Mouse (Mus musculus): ENCODE data around the gene Braf. TPM values are rescaled to one million over a fixed set of nuclear protein-coding genes. Genes with fewer than 3 reads are reported as not detected.
A peak's percentile ranks its signal among the peaks of the same experiment; 100 is the strongest.

The Braf gene
- polyA plus RNA-seq, 1 experiment: 2.2 TPM

DNA sequence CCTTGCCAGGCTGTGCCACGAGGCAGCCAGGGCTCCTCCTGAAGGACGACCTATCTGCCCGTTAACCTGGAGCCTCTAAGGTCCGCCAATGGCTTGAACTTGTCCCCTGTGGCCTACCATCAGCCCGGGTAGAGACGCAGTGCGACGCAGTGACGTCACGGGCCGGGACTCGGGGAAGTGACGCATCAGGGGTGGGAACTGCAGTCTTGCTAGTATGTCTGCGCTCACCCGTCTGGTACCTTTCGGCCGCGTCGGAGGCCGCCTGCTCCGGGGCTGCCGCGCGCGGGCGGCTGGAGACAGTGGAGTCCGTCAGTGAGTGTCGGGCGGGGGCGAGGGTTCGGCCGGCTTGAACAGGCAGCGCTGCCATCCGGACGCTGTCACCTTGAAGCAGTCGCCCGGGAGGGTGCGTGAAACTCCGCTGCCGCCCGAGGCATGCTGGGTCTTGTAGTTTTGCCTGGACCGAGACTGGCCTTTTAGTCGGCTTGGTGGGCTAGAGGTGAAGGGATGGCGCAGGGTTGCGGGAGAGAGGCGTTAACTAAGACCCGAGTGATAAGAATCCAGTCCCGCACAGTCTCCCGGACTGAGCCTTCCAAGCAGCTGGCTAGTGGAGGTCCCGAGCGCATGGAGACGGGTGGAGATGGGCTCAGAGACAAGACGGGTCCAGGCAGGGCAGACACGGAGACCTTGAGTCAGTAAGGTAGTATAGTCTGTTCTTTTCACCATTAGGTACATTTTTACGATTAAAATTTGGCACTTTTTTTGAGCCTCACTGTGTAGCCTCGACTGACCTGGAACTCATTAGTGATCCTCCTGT lies 132.7 kb downstream of the Braf start, which contains the start of gene Ndufb2:
Gene Ndufb2 (plus strand): TSS at position 174 of the 814 bp plus-strand sequence.
- Histone ChIP-seq H3K4me3 (ENCODE audit: low read depth, low read length) (peak within 1 kb of the TSS; percentile 93), H3K27ac (ENCODE audit: insufficient read depth, low read depth, low read length) (peak within 1 kb of the TSS; percentile 90), H3K27me3 (ENCODE audit: control insufficient read depth, insufficient read depth, low read length) (no peaks in the 10 kb centered on the region), H3K36me3 (ENCODE audit: control insufficient read depth, insufficient read depth, low read length) (peaks cover 11% of the 10 kb centered on the region), H3K4me1 (ENCODE audit: control insufficient read depth, insufficient read depth, insufficient read length, low read length) (no peaks in the 10 kb centered on the region; the same call in 1 of the 2 replicates)
- TF ChIP-seq POLR2A (IDR thresholded peaks at IDR 0.05; ENCODE audit: low read depth, low read length) (peak; percentile 62; the same call in 1 of the 2 replicates), CTCF (IDR thresholded peaks at IDR 0.05; ENCODE audit: extremely low read depth, insufficient read length, insufficient replicate concordance, low read depth, low read length) (no peak)
- WGBS: under 1% methylated on average over 56 of the region's 56 CpGs

DNA sequence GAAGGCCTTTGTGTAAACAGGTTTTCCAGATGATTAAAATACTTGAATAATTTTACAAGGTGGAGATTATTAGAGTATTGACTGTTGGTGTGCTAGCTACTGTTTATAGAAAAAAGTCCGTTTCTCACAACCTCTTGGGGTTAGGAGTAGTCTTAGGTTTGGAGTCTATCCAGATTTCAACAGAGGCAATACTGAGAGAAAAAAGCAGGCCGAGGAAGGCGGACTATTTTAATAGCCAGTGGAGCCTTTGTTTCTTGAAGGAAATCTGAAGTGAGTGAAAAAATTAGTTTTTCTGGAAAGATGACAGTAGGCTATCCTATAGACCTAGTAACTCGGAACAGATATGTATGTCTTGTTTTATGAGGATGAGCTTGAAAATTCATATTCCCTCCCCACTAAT lies 133.8 kb downstream of the Braf start:
- TF ChIP-seq POLR2A (IDR thresholded peaks at IDR 0.05; ENCODE audit: low read depth, low read length) (no peak), CTCF (IDR thresholded peaks at IDR 0.05; ENCODE audit: extremely low read depth, insufficient read length, insufficient replicate concordance, low read depth, low read length) (no peak)
- no peaks in the 10 kb centered on the region for H3K27me3 ChIP-seq (ENCODE audit: control insufficient read depth, insufficient read depth, low read length)
- H3K4me3 ChIP-seq (ENCODE audit: low read depth, low read length): no peak overlapping the region
- no peak overlapping the region for H3K27ac ChIP-seq (ENCODE audit: insufficient read depth, low read depth, low read length)
- H3K4me1 ChIP-seq (ENCODE audit: control insufficient read depth, insufficient read depth, insufficient read length, low read length): no peaks in the 10 kb centered on the region; the same call in 1 of the 2 replicates
- H3K36me3 ChIP-seq (ENCODE audit: control insufficient read depth, insufficient read depth, low read length): peaks cover 10% of the 10 kb centered on the region
- WGBS: 96% methylated on average over 4 of the region's 4 CpGs

DNA sequence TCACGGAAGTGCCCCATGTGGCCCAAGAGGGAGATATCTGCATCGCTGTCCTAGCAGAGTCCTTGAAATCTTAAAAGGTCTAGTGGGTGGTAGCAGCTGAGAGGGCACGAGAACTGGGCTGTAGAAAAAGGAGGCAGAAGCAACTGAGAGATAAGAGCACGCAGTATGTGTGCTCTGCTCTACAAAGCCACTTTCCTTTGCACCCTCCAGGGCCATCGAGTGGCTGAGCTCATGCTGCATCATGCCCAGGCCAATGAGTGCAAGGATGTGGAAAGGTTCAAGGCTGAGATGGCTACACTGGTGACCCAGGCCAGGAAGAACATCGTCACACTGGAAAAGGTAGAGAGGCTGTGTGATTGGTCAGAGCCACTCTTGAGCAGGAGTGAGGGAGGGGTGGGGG lies 139.7 kb downstream of the Braf start, which contains the start of gene Gm42420:
Gene Gm42420 (plus strand): TSS at position 237 of the 400 bp plus-strand sequence.
- no peak for TF ChIP-seq CTCF (IDR thresholded peaks at IDR 0.05; ENCODE audit: extremely low read depth, insufficient read length, insufficient replicate concordance, low read depth, low read length)
- H3K4me1 ChIP-seq (ENCODE audit: control insufficient read depth, insufficient read depth, insufficient read length, low read length): no peaks in the 10 kb centered on the region
- no peak within 1 kb of the TSS for H3K4me3 ChIP-seq (ENCODE audit: low read depth, low read length)
- peaks cover 44% of the 10 kb centered on the region for H3K36me3 ChIP-seq (ENCODE audit: control insufficient read depth, insufficient read depth, low read length)
- WGBS: 93% methylated on average over 6 of the region's 6 CpGs
- no peaks in the 10 kb centered on the region for H3K27me3 ChIP-seq (ENCODE audit: control insufficient read depth, insufficient read depth, low read length)
- no peak within 1 kb of the TSS for H3K27ac ChIP-seq (ENCODE audit: insufficient read depth, low read depth, low read length)

DNA sequence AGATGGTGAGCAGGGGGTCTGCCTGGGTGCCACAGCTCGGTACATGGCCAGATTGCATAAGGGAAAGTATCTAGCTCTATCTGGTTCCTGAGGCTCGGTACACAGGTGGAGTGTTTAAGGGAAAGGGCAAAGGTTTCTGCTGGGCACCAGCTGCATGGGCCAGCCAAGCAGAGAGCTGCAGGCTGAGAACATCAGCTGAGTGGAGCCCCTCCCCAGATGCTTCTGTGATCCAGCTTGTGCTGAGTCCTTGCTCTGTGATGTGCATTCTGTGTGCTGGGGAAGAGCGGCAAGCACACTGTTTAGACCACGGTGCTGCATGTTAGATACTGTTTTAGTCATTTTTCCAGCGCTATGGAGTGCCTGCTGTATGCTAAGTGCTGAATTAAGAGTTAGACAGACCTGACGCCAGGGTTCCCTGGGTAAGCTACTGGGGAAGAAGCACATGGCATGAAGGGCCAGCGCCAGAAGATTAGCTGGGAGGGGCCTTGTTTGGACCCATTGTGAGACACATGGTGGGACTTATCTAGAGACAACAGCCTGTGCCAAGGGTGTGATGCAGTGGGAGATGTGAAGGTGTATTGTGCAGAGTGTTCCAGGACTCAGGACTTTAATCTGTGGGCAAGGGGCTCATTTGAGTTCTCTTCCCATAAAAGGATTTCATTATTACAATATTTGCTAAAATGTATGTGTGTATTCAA lies 144.0 kb downstream of the Braf start:
- H3K4me3 ChIP-seq (ENCODE audit: low read depth, low read length): no peak overlapping the region
- no peaks in the 10 kb centered on the region for H3K27me3 ChIP-seq (ENCODE audit: control insufficient read depth, insufficient read depth, low read length)
- H3K36me3 ChIP-seq (ENCODE audit: control insufficient read depth, insufficient read depth, low read length): peaks cover 53% of the 10 kb centered on the region
- H3K4me1 ChIP-seq (ENCODE audit: control insufficient read depth, insufficient read depth, insufficient read length, low read length): no peaks in the 10 kb centered on the region
- TF ChIP-seq CTCF (IDR thresholded peaks at IDR 0.05; ENCODE audit: extremely low read depth, insufficient read length, insufficient replicate concordance, low read depth, low read length) (no peak), POLR2A (IDR thresholded peaks at IDR 0.05; ENCODE audit: low read depth, low read length) (no peak)
- 80% methylated on average over 7 of the region's 7 CpGs for WGBS
- H3K27ac ChIP-seq (ENCODE audit: insufficient read depth, low read depth, low read length): no peak overlapping the region

DNA sequence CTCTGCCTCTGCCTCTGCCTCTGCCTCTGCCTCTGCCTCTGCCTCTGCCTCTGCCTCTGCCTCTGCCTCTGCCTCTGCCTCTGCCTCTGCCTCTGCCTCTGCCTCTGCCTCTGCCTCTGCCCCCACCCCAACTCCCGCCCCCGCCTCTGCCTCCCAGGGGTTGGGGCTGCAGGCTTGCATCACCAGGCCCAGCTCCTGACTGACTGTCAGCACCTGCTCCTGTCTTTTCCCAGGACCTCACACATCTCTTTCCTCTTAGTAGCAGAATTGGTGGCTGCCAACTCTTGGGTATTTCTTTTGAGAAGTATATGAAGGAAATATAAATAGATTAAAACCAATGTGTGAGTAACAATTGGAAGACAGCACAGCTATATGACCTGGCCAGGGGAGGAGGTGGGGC lies 144.7 kb downstream of the Braf start:
- Histone ChIP-seq H3K4me3 (ENCODE audit: low read depth, low read length) (no peak overlapping the region), H3K36me3 (ENCODE audit: control insufficient read depth, insufficient read depth, low read length) (peaks cover 47% of the 10 kb centered on the region), H3K4me1 (ENCODE audit: control insufficient read depth, insufficient read depth, insufficient read length, low read length) (no peaks in the 10 kb centered on the region), H3K27me3 (ENCODE audit: control insufficient read depth, insufficient read depth, low read length) (no peaks in the 10 kb centered on the region), H3K27ac (ENCODE audit: insufficient read depth, low read depth, low read length) (no peak overlapping the region)
- TF ChIP-seq POLR2A (IDR thresholded peaks at IDR 0.05; ENCODE audit: low read depth, low read length) (no peak), CTCF (IDR thresholded peaks at IDR 0.05; ENCODE audit: extremely low read depth, insufficient read length, insufficient replicate concordance, low read depth, low read length) (no peak)
- 89% methylated on average over 2 of the region's 2 CpGs for WGBS

DNA sequence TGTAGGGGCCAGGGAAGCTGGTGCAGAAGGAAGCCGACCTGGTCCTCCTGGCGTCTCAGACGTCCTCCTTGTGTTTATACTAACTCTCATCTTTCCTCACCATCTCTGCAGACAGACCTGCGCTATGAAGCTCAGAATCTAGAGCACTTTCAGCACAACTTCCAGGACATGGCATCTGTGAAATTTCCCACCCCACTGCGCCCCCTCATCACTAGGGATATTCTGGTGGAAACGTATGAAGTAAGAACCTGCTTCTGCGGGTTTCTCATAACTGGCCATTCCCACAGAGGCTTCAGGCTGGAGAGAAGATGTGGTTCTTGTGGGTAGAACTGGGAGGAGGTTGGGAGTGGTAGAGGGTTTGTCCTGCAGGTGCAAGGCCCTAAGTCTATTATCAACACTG lies 145.7 kb downstream of the Braf start:
- TF ChIP-seq CTCF (IDR thresholded peaks at IDR 0.05; ENCODE audit: extremely low read depth, insufficient read length, insufficient replicate concordance, low read depth, low read length): no peak
- TF ChIP-seq POLR2A (IDR thresholded peaks at IDR 0.05; ENCODE audit: low read depth, low read length): no peak
- Histone ChIP-seq H3K27me3 (ENCODE audit: control insufficient read depth, insufficient read depth, low read length) (no peaks in the 10 kb centered on the region), H3K4me3 (ENCODE audit: low read depth, low read length) (no peak overlapping the region), H3K27ac (ENCODE audit: insufficient read depth, low read depth, low read length) (no peak overlapping the region), H3K36me3 (ENCODE audit: control insufficient read depth, insufficient read depth, low read length) (peaks cover 42% of the 10 kb centered on the region), H3K4me1 (ENCODE audit: control insufficient read depth, insufficient read depth, insufficient read length, low read length) (peaks cover 2% of the 10 kb centered on the region; the same call in 1 of the 2 replicates)
- 87% methylated on average over 7 of the region's 7 CpGs for WGBS

DNA sequence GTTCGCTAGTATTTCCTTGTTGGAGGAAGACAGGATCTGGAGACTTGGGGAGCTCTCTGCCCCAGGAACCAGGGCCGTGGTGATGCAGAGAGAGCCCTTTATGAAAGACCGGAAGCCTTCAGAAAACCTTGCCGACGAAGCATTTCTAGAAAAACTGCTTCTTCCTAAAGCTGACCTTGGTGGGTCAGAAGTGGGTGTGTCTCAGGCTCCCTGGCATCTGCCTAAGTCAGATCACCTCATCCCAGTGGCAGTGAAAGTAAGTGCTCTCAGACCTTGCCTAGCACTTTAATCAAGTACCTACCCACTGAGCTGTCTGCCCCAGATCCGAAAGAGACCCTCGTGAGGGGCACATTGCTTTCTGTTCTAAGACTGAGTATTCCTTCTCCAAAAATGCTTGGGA lies 150.3 kb downstream of the Braf start:
- Histone ChIP-seq H3K4me1 (ENCODE audit: control insufficient read depth, insufficient read depth, insufficient read length, low read length) (peaks cover 3% of the 10 kb centered on the region; the same call in 1 of the 2 replicates), H3K27ac (ENCODE audit: insufficient read depth, low read depth, low read length) (no peak overlapping the region), H3K36me3 (ENCODE audit: control insufficient read depth, insufficient read depth, low read length) (peaks cover 15% of the 10 kb centered on the region), H3K27me3 (ENCODE audit: control insufficient read depth, insufficient read depth, low read length) (no peaks in the 10 kb centered on the region), H3K4me3 (ENCODE audit: low read depth, low read length) (peak overlapping the region; percentile 94)
- TF ChIP-seq CTCF (IDR thresholded peaks at IDR 0.05; ENCODE audit: extremely low read depth, insufficient read length, insufficient replicate concordance, low read depth, low read length) (no peak), POLR2A (IDR thresholded peaks at IDR 0.05; ENCODE audit: low read depth, low read length) (no peak)
- 45% methylated on average over 7 of the region's 7 CpGs for WGBS
